Mouse (Mus musculus) mature B cell (primary cell): ENCODE measurements around the gene Tubgcp2.

Experiments
- in situ Hi-C: fragments of 300-500 bp; cut with MboI; formaldehyde crosslinking; loops from 2 replicates; pipeline ENCODE4 v1.14.3; 2019

Tubgcp2 gene

GRCm38 (mm10) chr7:139979011-139979719, 57.3 kb downstream of the Tubgcp2 start:
- in situ Hi-C loops: no loop called here

- in situ Hi-C loops: no loop called here
Observed at GRCm38 (mm10) chr7:139978278-139978892, 58.1 kb downstream of the Tubgcp2 start, which contains the start of gene 6430531B16Rik. Gene 6430531B16Rik (minus strand): TSS chr7:139978755.

- in situ Hi-C loops: no loop called here
Observed at GRCm38 (mm10) chr7:139975471-139975870, 61.0 kb downstream of the Tubgcp2 start.

- in situ Hi-C loops: no loop called here
Observed at GRCm38 (mm10) chr7:139974307-139974706, 62.2 kb downstream of the Tubgcp2 start.

- in situ Hi-C loops: no loop called here
Observed at GRCm38 (mm10) chr7:139972923-139973331, 63.5 kb downstream of the Tubgcp2 start.

GRCm38 (mm10) chr7:139971436-139971835, 65.0 kb downstream of the Tubgcp2 start:
- in situ Hi-C loops: no loop called here

- in situ Hi-C loops: no loop called here
Observed at GRCm38 (mm10) chr7:139970979-139971378, 65.5 kb downstream of the Tubgcp2 start.

GRCm38 (mm10) chr7:139970216-139970919, 66.1 kb downstream of the Tubgcp2 start:
- in situ Hi-C loops: no loop called here

- in situ Hi-C loops: no loop called here
Observed at GRCm38 (mm10) chr7:139969348-139970130, 66.9 kb downstream of the Tubgcp2 start.

GRCm38 (mm10) chr7:139968428-139968827, 68.0 kb downstream of the Tubgcp2 start:
- in situ Hi-C loops: no loop called here

- in situ Hi-C loops: no loop called here
Observed at GRCm38 (mm10) chr7:139967175-139967574, 69.3 kb downstream of the Tubgcp2 start.

GRCm38 (mm10) chr7:139963814-139964213, 72.7 kb downstream of the Tubgcp2 start:
- in situ Hi-C loops: no loop called here

- in situ Hi-C loops: no loop called here
Observed at GRCm38 (mm10) chr7:139961141-139961540, 75.3 kb downstream of the Tubgcp2 start.

- in situ Hi-C loops: no loop called here
Observed at GRCm38 (mm10) chr7:139957958-139958357, 78.5 kb downstream of the Tubgcp2 start.

GRCm38 (mm10) chr7:139957437-139957836, 79.0 kb downstream of the Tubgcp2 start:
- in situ Hi-C loops: no loop called here

GRCm38 (mm10) chr7:139956658-139957057, 79.8 kb downstream of the Tubgcp2 start:
- in situ Hi-C loops: no loop called here

GRCm38 (mm10) chr7:139955505-139955904, 81.0 kb downstream of the Tubgcp2 start:
- in situ Hi-C loops: no loop called here

GRCm38 (mm10) chr7:139951991-139952633, 84.4 kb downstream of the Tubgcp2 start:
- in situ Hi-C loops: no loop called here

- in situ Hi-C loops: no loop called here
Observed at GRCm38 (mm10) chr7:139951079-139951478, 85.4 kb downstream of the Tubgcp2 start.

GRCm38 (mm10) chr7:139950283-139950971, 86.0 kb downstream of the Tubgcp2 start:
- in situ Hi-C loops: no loop called here

- in situ Hi-C loops: no loop called here
Observed at GRCm38 (mm10) chr7:139949893-139950282, 86.6 kb downstream of the Tubgcp2 start.
